In the genomic region with DNA sequence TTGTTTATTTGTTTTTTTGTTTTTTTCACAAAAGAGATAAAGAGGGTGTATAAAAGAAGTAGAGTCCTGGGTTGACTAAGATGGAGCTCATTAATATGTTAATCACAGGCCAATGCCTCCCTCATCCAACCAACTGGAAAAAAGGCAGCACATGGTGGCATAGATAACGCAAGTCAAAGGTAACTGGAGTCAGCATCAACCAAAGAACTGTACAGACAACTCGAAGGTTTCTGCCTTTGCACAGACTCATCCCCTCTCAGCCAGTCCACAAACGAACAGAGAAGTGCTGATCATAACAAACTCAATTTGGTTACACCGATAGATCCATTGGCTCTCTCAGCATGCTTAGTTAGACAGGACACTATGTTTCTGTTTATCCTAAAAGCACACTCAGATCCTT, we compare ENCODE assay signal across 24 mouse cellular contexts.
"Had no signal": no experiment of that assay in that cellular context is flagged by ENCODE, and none has a peak within 500 bp of the region (broad histone marks: within the 10 kb centered on the region; RNA-seq: fewer than 3 reads in every experiment).

No protein-coding gene starts in this region.

- H3K4me1 ChIP-seq: intestine, embryonic 15.5 days; limb, embryonic 10.5 days; limb, embryonic 12.5 days; liver, embryonic 13.5 days; liver, embryonic 15.5 days had no signal

- H3K36me3 ChIP-seq: heart, embryonic 13.5 days; hindbrain, embryonic 10.5 days; hindbrain, embryonic 12.5 days; intestine, embryonic 15.5 days; limb, embryonic 10.5 days; limb, embryonic 12.5 days; liver, embryonic 13.5 days; liver, embryonic 15.5 days had no signal

- H3K9me3 ChIP-seq: heart, embryonic 13.5 days; hindbrain, embryonic 10.5 days; hindbrain, embryonic 12.5 days; intestine, embryonic 15.5 days; limb, embryonic 10.5 days; limb, embryonic 12.5 days; liver, embryonic 13.5 days; liver, embryonic 15.5 days had no signal

- DNase-seq: gastrocnemius, postnatal 10 days; gastrocnemius, postnatal 25 days; kidney, adult 18-20 months; kidney, adult 8-10 months; kidney, postnatal 10 days; kidney, postnatal 25 days; kidney, postnatal 4 days; liver; liver, embryonic 13.5 days had no signal

- H3K4me2 ChIP-seq: heart, embryonic 11.5 days; hindbrain, embryonic 12.5 days; hindbrain, embryonic 14.5 days; intestine, embryonic 15.5 days; limb, embryonic 12.5 days; liver, embryonic 11.5 days; liver, embryonic 13.5 days; liver, embryonic 15.5 days had no signal

- H3K9ac ChIP-seq: heart, embryonic 13.5 days; hindbrain, embryonic 12.5 days; hindbrain, embryonic 14.5 days; intestine, embryonic 15.5 days; limb, embryonic 12.5 days; liver, embryonic 13.5 days; liver, embryonic 15.5 days had no signal

- ATAC-seq: hindbrain, embryonic 16.5 days; inflammation-experienced regulatory T-cells, adult 6 months; intestine, embryonic 15.5 days; intestine, postnatal 0 days had no signal

- H3K4me3 ChIP-seq: heart, embryonic 13.5 days; hindbrain, embryonic 10.5 days; hindbrain, embryonic 12.5 days; intestine, embryonic 15.5 days; layer of hippocampus, adult 2 months; left cerebral cortex, adult 2 months; limb, embryonic 10.5 days; limb, embryonic 12.5 days; liver, embryonic 13.5 days; liver, embryonic 15.5 days had no signal

- H3K27me3 ChIP-seq: heart, embryonic 13.5 days; hindbrain, embryonic 12.5 days; intestine, embryonic 15.5 days; limb, embryonic 12.5 days had no signal

- H3K27ac ChIP-seq: heart, embryonic 13.5 days; hindbrain, embryonic 10.5 days; hindbrain, embryonic 12.5 days; hindbrain, embryonic 14.5 days; intestine, embryonic 15.5 days; layer of hippocampus, adult 2 months; left cerebral cortex, adult 2 months; limb, embryonic 10.5 days; limb, embryonic 12.5 days; liver, embryonic 13.5 days; liver, embryonic 15.5 days had no signal
